Mouse (Mus musculus) brain, embryonic 14.5 days (tissue): ENCODE measurements around the gene Cox8b.

ENCODE experiments used
- CTCF ChIP-seq: fragments of 200-500 bp; IDR thresholded peaks from 2 replicates; pipeline ENCODE4 v1.5.1; 2012; ENCODE audit warnings: inconsistent platforms, mild to moderate bottlenecking, moderate library complexity, borderline replicate concordance; ENCODE audit not compliant: insufficient read depth, insufficient read length; ENCODE audit errors: extremely low read depth
- POLR2A ChIP-seq: fragments of 200-500 bp; IDR thresholded peaks from 2 replicates; pipeline ENCODE4 v1.6.1; 2012; ENCODE audit warnings: mild to moderate bottlenecking, inconsistent platforms, borderline replicate concordance; ENCODE audit not compliant: poor library complexity, insufficient read depth, insufficient read length, severe bottlenecking; ENCODE audit errors: extremely low read depth

- no peak for TF ChIP-seq CTCF
- no peak for TF ChIP-seq POLR2A
Measured at GRCm38 (mm10) chr7:140880419-140880818, 19.8 kb downstream of the Cox8b start.
